Mouse (Mus musculus): ENCODE results near the gene Caskin1.

Gene Caskin1

GRCm38 (mm10) chr17:24490399-24490798 lies 2.0 kb downstream of the Caskin1 start:
- no peak for DNase-seq (ENCODE audit: extremely low spot score, low read depth, low spot score)

DNA sequence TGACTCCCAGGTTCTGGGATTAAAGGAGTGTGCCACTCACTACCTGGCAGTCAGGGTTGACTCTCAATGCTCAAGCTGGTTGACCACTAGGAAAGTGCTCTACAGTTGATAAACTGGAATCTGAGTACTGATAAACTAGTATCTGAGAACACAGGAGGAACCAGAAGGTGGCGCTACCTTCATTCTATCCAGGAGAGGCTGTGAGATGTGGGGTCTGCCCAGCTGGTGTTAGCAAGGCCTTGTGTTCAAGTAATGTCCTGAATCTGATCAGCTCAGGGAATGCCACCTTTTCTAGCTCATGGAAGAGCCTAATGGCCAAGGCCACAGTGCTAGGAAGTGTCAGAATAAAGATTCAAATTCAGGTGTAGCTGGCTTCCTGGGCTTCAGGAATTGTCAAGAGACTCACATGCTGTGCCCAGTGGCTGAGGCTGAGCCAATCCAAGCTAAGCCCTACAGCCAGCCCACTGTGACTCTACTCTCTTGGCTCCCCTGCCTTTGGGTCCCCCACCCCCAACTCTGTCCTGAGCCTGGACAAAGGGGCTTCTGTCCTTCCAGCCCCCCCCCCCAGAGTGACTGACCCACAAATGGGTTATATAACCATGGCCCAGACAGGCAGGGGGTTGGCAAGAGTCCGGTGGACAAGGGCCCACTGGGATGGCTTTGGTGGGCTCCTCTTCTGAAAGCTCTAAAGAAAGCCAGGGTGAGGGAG lies 6.4 kb downstream of the Caskin1 start:
- DNase-seq (ENCODE audit: extremely low spot score, low read depth, low spot score) = peak; percentile 31

- DNase-seq (ENCODE audit: extremely low spot score, low read depth, low spot score) = no peak
Observed at GRCm38 (mm10) chr17:24495443-24495842, 7.0 kb downstream of the Caskin1 start.

DNA sequence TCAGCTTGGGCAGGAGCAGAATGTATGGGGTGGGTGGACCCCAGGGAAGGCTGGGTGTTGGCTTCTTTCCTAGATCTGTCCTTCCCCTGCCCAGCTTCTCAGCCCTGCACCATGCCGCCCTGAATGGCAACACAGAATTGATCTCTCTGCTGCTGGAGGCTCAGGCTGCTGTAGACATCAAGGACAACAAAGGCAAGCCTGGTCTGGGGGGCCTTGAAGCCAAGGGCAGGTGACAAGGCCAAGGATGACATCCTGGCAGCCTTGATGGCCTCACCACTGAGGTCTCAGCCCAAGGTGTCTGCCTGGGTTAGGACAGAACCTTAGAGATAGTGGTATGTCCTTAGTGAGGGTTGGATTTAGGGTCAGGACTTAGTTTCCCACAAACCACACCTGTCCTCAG lies 7.6 kb downstream of the Caskin1 start:
- DNase-seq (ENCODE audit: extremely low spot score, low read depth, low spot score) = no peak

- no peak for DNase-seq (ENCODE audit: extremely low spot score, low read depth, low spot score)
Observed at GRCm38 (mm10) chr17:24502208-24502607, 13.8 kb downstream of the Caskin1 start.

GRCm38 (mm10) chr17:24504085-24504484 lies 15.7 kb downstream of the Caskin1 start:
- DNase-seq (ENCODE audit: extremely low spot score, low read depth, low spot score) = no peak

- DNase-seq (ENCODE audit: extremely low spot score, low read depth, low spot score) = no peak
Observed at GRCm38 (mm10) chr17:24505286-24505955, 17.0 kb downstream of the Caskin1 start.

DNA sequence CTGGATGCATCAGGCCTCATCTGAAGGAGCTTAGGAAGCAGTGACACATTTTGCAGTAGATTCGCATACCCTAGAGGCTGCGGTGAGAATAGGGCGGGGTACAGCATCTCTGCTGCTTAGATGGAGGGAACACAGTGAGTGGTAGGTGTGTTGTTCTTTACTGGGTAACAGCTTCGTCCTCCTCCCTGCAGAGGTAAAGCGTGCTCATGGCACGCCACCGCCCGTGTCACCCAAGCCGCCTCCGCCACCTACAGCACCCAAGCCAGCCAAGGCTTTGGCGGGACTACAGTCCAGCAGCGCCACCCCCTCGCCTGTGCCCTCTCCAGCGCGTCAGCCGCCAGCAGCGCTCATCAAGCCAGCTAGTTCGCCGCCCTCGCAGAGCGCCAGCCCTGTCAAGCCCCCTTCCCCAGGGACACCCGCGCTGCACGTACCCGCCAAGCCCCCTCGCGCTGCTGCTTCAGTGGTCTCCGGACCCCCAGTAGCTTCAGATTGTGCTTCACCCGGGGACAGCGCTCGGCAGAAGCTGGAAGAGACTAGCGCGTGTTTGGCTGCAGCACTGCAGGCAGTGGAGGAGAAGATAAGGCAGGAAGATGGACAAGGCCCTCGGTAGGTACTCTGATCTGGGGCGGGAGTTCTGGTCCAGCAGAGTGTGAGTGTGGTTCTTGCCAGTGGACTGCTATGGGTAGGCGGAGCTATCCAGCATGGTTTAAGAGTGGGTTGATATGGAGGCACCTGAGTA lies 18.1 kb downstream of the Caskin1 start:
- no peak for DNase-seq (ENCODE audit: extremely low spot score, low read depth, low spot score)

DNA sequence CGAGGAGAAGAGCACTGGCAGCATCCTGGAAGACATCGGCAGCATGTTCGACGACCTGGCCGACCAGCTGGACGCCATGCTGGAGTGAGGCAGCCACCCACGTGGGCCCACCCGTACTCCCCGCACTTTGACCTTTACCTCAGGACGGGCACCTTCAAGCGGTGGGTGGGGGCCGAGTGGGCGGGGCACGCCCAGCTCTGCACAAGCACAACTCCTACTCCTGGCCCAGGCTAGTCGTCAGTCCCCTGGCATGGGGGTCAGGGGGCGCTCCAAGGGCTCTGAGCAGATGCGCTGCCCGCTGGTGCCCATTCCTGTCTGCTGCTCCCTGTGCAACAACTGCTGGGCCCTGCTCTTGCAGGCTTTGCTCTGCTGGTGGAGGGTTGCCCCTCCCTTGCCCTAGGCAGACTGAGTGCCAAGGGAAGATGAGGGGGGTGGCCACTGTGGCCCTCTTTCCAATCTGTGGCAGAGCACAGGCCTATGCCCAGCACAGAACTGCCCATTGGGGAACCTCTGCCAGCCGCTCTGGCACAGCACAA lies 18.8 kb downstream of the Caskin1 start:
- DNase-seq (ENCODE audit: extremely low spot score, low read depth, low spot score) = no peak

- DNase-seq (ENCODE audit: extremely low spot score, low read depth, low spot score) = no peak
Observed at GRCm38 (mm10) chr17:24507806-24508460, 19.5 kb downstream of the Caskin1 start.

DNA sequence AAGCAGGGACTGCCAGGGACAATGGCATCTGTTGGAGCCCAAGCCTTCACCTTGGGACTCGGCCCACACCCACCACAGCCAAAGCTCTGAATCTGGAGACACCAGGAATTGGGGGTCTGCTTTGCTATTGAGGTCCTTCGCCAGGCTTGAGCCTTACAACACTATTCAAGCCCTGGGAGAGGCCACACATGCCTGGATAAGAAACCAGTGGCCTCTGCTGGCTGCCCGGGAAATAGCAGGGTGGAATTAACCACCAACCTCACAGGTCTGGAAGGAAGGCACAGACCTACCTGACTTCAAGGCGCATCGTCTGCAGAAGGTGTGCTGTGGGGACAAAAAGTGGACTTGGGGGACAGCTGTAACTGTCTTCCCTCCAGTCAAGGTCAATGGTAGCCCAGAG lies 25.2 kb downstream of the Caskin1 start:
- DNase-seq (ENCODE audit: extremely low spot score, low read depth, low spot score) = no peak

DNA sequence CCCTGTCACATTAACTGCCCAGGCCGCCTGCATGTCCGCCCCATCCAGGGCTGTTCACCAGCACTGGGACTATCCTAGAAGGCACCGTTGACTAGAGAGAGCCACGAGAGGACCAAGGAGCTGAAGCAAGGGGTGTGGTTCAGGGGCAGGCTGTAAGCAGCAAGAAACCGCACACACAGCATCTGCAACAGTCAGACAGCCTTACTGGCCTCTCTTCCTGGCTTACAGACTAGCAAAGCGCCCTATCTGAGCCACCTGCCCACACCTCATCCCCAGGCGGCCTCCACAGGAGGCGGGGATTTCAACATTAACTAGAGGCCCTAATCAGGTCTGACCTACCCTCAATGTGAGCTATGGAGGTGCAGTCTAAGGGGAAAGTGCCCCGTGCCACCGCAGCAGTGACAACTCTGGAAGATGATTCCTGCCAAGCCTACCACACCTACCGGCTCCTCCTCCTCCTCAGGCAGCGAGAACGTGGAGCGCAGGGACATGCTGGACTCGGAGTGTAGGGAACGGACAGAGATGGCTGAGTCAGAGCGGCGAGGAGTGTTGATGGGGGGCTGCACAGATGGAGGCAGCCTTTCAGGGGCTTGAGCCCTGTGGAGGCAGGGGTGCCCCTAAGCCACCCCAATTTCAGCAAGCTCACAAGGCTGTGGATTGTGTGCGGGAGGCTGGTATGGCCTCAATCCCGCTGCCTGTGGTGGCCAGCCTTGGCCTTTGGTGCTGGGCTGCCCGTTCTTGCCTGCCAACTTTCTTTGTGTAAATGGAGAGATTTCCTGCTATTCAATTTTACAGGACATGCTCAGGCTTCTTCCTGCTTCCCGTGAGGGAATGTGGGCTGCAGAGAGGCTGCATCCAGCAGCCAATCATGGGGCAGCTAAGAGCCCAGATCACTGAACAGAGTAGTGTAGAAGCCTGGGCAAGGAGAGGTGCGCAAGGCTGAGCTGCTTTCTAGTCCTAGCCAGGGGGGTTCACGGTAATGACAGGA lies 26.2 kb downstream of the Caskin1 start:
- no peak for DNase-seq (ENCODE audit: extremely low spot score, low read depth, low spot score)

DNA sequence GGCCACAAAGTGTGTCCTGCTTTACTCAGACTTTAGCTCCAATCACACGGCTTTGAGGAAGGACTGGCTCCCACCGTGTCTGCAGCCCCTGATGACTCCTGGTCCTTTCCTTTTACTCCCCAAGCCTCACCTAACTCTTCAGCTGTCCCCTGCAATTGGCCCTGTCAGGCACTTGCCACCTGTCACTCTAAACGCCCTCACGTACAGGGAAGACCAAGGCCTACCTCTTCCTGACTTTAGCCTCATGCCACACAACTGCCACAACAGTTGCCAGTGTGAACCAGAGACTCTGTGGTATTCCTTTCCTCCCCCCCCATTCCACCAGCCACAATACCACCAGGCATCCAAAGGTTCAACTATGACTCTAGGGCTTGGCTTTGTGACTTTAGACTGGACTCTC lies 32.0 kb downstream of the Caskin1 start:
- no peak for DNase-seq (ENCODE audit: extremely low spot score, low read depth, low spot score)

DNA sequence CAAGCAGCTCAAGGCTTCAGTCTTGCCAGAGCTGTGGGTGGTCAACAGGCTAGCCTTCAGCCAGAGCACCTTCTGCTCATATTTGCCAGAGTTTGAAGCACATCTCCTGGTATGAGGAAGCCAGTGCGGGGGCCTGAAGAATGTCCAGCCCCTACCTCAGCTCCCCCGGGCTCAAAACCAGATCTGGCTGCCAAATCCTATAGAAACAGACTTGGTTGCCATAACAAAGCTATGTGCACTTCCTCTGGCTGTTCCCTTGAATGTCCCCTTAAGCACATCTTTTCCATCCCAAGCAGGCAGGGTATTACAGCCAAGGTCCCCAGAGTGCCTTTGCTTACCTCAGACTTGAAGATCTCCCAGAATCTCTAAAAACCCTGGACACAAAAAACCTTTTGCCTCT lies 36.3 kb downstream of the Caskin1 start:
- DNase-seq (ENCODE audit: extremely low spot score, low read depth, low spot score) = no peak

GRCm38 (mm10) chr17:24527315-24527714 lies 38.9 kb downstream of the Caskin1 start:
- no peak for DNase-seq (ENCODE audit: extremely low spot score, low read depth, low spot score)

DNA sequence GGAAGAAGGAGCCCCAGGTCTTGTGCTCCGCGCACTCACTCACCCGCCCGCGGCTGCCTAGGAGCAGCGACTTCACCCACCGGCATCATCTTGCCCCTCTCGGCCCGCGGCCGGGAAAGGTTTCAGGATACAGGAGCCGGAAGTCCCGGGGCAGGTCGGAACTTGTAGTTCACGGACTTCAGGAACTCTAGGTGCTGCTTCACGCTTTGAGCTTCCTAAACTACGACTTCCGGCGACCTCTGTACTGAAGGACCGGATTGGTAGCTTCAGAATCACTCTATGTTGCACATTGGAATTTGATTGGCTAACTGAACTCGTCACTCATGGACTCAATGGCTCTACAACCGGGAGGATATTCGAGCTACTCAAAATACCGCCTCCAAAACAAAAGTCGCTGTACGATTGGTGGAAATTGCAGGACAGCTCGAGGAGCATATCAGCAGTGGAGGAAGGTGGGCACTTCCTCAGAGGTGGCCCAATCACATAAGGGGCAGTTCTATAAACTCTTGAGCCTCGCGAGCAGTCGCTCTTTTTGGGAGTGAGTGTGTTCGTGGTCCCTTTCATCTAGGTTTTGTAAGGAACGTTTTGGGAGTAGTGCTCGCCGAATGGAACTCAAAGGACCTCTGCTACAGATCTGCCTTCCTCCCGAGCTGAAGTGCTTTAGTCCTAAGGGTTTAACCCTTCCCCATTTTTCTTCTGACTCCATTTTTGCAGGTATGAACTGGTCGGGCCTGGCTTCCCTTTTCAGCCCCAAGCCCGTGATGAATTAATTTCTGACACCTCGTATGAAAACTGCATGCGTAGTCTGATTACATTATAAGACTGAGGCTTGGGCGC lies 39.5 kb downstream of the Caskin1 start, which contains the start of gene Traf7:
Gene Traf7, minus strand, starts transcription at position 216 of the 837 bp plus-strand sequence.
- peak; percentile 100 for DNase-seq (ENCODE audit: extremely low spot score, low read depth, low spot score)

- no peak for DNase-seq (ENCODE audit: extremely low spot score, low read depth, low spot score)
Observed at GRCm38 (mm10) chr17:24528560-24528918, 40.1 kb downstream of the Caskin1 start.

DNA sequence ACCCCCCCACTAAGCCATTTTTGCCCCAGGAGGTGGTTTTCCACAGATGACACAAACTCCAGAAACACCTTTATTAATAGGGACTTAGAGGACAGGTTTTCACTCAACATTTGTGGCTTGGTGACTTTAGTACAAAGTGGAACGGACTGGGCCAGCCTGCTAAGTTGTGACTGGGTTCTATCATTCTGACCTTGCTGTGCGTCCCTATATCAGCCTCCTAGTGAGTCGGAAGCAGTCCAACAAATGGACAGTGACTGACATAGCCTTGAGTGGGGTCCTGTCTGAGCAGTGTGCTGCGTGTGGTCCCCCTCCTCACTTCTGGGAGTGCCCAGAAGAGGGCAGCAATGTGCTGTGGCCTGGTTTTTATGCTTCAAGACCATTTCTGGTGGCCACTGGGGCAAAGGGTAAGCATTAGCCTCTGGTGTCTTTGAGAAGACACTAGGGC lies 40.6 kb downstream of the Caskin1 start:
- DNase-seq (ENCODE audit: extremely low spot score, low read depth, low spot score) = no peak

DNA sequence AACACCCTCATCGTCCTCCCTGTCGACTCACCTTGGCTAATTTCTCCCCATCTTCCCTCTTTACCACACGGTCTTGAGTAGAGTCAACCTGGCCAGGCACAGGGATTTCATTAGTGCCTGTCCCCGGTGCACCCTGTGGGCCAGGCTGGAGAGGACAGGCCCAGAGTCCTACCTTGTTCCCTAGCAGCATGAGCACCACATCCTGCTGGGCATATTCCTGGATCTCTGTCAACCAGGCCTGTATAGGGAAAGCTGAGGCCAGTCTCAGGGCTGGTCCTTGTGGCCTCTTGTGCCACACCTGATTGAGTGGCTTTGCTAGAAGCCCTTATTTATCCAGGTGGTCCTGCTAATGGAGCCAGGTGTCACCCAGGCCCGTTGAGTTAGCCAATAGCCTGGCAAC lies 41.5 kb downstream of the Caskin1 start:
- DNase-seq (ENCODE audit: extremely low spot score, low read depth, low spot score) = no peak
